Mouse (Mus musculus) liver, adult 2 months (tissue): ENCODE measurements around the gene Tssk3. TPM values are rescaled to one million over a fixed set of nuclear protein-coding genes. Genes with fewer than 3 reads are reported as not detected.

ENCODE experiments used
- DNase-seq: peaks from one replicate; pipeline ENCODE4 v3.0.0-alpha.2; 2011; ENCODE audit warnings: low read depth, low spot score; ENCODE audit errors: extremely low read depth
- H3K27ac ChIP-seq: fragments of 200-500 bp; replicated peaks from 2 replicates; pipeline ENCODE4 v1.5.1; 2012; ENCODE audit warnings: low read depth, mild to moderate bottlenecking, control low read depth, inconsistent platforms, low read length; ENCODE audit not compliant: insufficient read depth
- H3K27me3 ChIP-seq: fragments of 200-500 bp; 2 replicates; pipeline ENCODE4 v1.6.1; 2012; ENCODE audit warnings: mild to moderate bottlenecking, moderate library complexity, low read length, inconsistent platforms; ENCODE audit not compliant: control insufficient read depth, insufficient read depth
- H3K36me3 ChIP-seq: fragments of 200-500 bp; 2 replicates; pipeline ENCODE4 v1.6.1; 2012; ENCODE audit warnings: low read length, inconsistent platforms; ENCODE audit not compliant: control insufficient read depth, insufficient read depth
- H3K4me1 ChIP-seq: fragments of 200-500 bp; 2 replicates; pipeline ENCODE4 v1.6.1; 2011; ENCODE audit warnings: low read length; ENCODE audit not compliant: control insufficient read depth, insufficient read depth
- H3K4me3 ChIP-seq: fragments of 200-500 bp; 2 replicates; pipeline ENCODE4 v1.5.1; 2011; ENCODE audit warnings: low read depth, mild to moderate bottlenecking, control low read depth, low read length, moderate library complexity; ENCODE audit not compliant: insufficient read depth
- H3K79me2 ChIP-seq: fragments of 200-500 bp; 2 replicates; pipeline ENCODE4 v1.6.1; 2012; ENCODE audit warnings: inconsistent platforms, mild to moderate bottlenecking, low read length, moderate library complexity; ENCODE audit not compliant: control insufficient read depth, insufficient read depth
- H3K9ac ChIP-seq: fragments of 200-500 bp; 2 replicates; pipeline ENCODE4 v1.6.1; 2012; ENCODE audit warnings: low read depth, mild to moderate bottlenecking, control low read depth, inconsistent platforms, low read length
- CTCF ChIP-seq: fragments of 200-500 bp; IDR thresholded peaks from 2 replicates; pipeline ENCODE4 v1.5.1; 2011; ENCODE audit warnings: low read depth, low read length, control low read depth
- POLR2A ChIP-seq: fragments of 200-500 bp; IDR thresholded peaks from 2 replicates; pipeline ENCODE4 v1.6.1; 2011; ENCODE audit warnings: low read length, control low read depth; ENCODE audit not compliant: insufficient read depth; ENCODE audit errors: extremely low read depth
- WGBS: fragments of 180-500 bp; shearing (Covaris S2); methylation state at CpG from one replicate; pipeline ENCODE4 v1.1.7; 2018; 5-methylcytosine and 5-hydroxymethylcytosine counted together
- polyA plus RNA-seq: library from polyadenylated mRNA; depleted of rRNA; stranded (reverse); fragments of >200 nt; gene quantifications from 2 replicates; pipeline ENCODE4 v1.2.3, GENCODE M21; 2012
- total RNA-seq: library from RNA; depleted of rRNA; stranded (reverse); fragments of >200 nt; gene quantifications from 2 replicates; pipeline ENCODE4 v1.2.3, GENCODE M21; 2014

The Tssk3 gene
- total and polyA plus RNA-seq, 2 experiments: not detected

- H3K79me2 ChIP-seq: no peaks in the 10 kb centered on the region
- H3K9ac ChIP-seq: no peak overlapping the region
- peaks cover 8% of the 10 kb centered on the region; the same call in 1 of the 2 replicates for H3K27me3 ChIP-seq
- WGBS: 84% methylated on average over 6 of the region's 6 CpGs
- H3K4me1 ChIP-seq: no peaks in the 10 kb centered on the region
- H3K27ac ChIP-seq: no peak overlapping the region
- DNase-seq: no peak
- TF ChIP-seq CTCF (no peak), POLR2A (no peak)
- no peaks in the 10 kb centered on the region for H3K36me3 ChIP-seq
- H3K4me3 ChIP-seq: no peak overlapping the region
These were observed 20.0 kb upstream of the Tssk3 start for GRCm38 (mm10) chr4:129510723-129511412.

GRCm38 (mm10) chr4:129509650-129510049 lies 18.8 kb upstream of the Tssk3 start:
- Histone ChIP-seq H3K9ac (no peak overlapping the region), H3K27ac (no peak overlapping the region), H3K79me2 (no peaks in the 10 kb centered on the region), H3K4me1 (no peaks in the 10 kb centered on the region), H3K36me3 (no peaks in the 10 kb centered on the region), H3K27me3 (peaks cover 8% of the 10 kb centered on the region; the same call in 1 of the 2 replicates), H3K4me3 (no peak overlapping the region)
- no peak for DNase-seq
- 90% methylated on average over 3 of the region's 3 CpGs for WGBS
- TF ChIP-seq POLR2A (no peak), CTCF (no peak)

- Histone ChIP-seq H3K9ac (no peak overlapping the region), H3K4me1 (no peaks in the 10 kb centered on the region), H3K27ac (no peak overlapping the region), H3K27me3 (peaks cover 4% of the 10 kb centered on the region; the same call in 1 of the 2 replicates), H3K36me3 (no peaks in the 10 kb centered on the region), H3K79me2 (no peaks in the 10 kb centered on the region), H3K4me3 (no peak overlapping the region)
- TF ChIP-seq POLR2A (no peak), CTCF (no peak)
- WGBS: 80% methylated on average over 15 of the region's 15 CpGs
- DNase-seq: no peak
These were observed 18.2 kb upstream of the Tssk3 start for GRCm38 (mm10) chr4:129508834-129509600.

- Histone ChIP-seq H3K79me2 (no peaks in the 10 kb centered on the region), H3K27me3 (no peaks in the 10 kb centered on the region), H3K27ac (no peak overlapping the region), H3K36me3 (no peaks in the 10 kb centered on the region), H3K9ac (no peak overlapping the region), H3K4me1 (no peaks in the 10 kb centered on the region), H3K4me3 (no peak overlapping the region)
- 51% methylated on average over 3 of the region's 3 CpGs for WGBS
- DNase-seq: no peak
- TF ChIP-seq CTCF (no peak), POLR2A (no peak)
These were observed 17.4 kb upstream of the Tssk3 start for GRCm38 (mm10) chr4:129508237-129508515.

GRCm38 (mm10) chr4:129507434-129508236 lies 16.8 kb upstream of the Tssk3 start:
- no peaks in the 10 kb centered on the region for H3K36me3 ChIP-seq
- H3K79me2 ChIP-seq: no peaks in the 10 kb centered on the region
- no peaks in the 10 kb centered on the region for H3K4me1 ChIP-seq
- no peak for DNase-seq
- no peaks in the 10 kb centered on the region for H3K27me3 ChIP-seq
- TF ChIP-seq POLR2A (no peak), CTCF (no peak)
- no peak overlapping the region for H3K27ac ChIP-seq
- H3K4me3 ChIP-seq: no peak overlapping the region
- H3K9ac ChIP-seq: no peak overlapping the region
- 57% methylated on average over 9 of the region's 10 CpGs for WGBS
